Mouse (Mus musculus): ENCODE data around the gene Prtn3.
"Not testable (repeated sequence)": the region's sequence is repeated elsewhere in the genome, so short reads cannot be mapped to it uniquely, and the experiment has no call there.

Prtn3 gene

DNA sequence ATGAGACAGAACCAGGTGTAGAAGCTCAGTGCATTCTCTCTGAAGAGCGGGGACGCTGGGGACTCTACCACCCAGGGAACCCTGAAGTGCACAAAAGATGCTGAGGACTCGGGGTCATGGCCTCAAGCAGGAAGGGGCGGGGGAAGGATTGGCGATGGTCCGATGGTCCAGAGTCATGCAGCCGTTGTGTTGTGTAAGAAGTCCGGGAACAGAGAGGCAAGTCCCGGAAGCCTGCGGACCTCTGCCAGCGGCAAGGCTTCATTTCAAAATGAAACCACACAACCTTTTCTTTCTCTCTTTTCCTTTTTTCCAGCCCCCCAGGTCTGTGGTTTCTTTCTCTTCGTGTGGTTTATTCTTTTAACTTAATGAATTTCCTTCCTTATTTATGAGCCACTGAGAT, 3.5 kb downstream of the Prtn3 start:
- DNase-seq = peak; percentile 98

DNA sequence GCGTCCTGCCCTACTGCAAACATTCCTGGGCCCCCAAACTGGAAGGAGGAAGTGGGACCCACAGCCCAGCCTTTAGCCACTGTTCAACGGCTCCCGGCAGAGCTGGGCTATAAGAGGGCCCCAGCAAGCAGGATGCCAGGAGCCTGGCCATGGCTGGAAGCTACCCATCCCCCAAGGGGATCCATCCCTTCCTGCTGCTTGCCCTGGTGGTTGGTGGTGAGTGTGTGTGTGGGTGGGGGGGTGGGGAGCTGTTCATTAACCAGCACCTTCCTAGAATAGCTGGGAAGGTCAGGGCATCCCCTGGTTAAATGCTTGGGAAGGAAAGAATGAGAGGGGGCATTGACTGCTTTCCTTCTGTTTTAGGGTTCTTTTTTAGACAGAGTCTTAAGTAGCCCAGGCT, 5.3 kb downstream of the Prtn3 start:
- no peak for DNase-seq

DNA sequence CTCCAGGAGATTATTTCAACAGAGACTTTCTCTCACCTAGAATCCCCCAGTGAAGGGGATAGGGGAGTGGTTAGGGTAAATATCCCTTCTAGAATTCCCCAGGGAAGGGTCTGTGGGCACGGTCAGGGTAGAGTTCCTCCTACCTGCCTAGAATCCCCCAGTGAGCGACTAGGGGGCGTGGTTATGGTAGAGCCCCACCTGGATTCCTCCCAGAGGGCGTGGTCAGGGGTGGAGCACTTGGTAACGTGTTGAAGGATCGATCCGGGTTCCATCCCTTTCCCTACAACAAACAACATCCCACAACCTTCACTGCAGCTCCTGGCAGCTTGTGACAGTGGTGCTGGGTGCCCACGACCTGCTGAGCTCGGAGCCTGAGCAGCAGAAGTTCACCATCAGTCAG, 6.4 kb downstream of the Prtn3 start:
- peak; percentile 87 for DNase-seq

GRCm38 (mm10) chr10:79881981-79882380, 7.7 kb downstream of the Prtn3 start:
- DNase-seq = peak; percentile 93

GRCm38 (mm10) chr10:79883297-79884084, 9.2 kb downstream of the Prtn3 start:
- peak; percentile 95 for DNase-seq

- DNase-seq = peak; percentile 98
Observed at GRCm38 (mm10) chr10:79884446-79884845, 10.2 kb downstream of the Prtn3 start.

DNA sequence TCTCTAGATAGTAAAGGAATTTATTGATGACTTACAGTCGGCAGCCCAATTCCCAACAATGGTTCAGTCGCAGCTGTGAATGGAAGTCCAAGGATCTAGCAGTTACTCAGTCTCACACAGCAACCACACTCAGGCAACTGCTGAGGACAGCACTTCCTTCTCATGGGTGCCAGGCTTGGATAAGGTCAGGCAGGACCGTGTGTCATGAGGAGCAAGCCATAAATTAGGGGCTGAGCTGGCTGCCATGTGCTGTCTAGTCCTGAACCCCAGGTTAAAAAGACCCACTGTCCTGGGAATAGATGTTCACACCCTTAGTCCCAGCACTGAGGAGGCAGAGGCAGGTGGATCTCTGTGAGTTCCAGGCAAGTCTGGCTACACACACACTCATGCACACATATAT, 10.7 kb downstream of the Prtn3 start:
- DNase-seq = not testable (repeated sequence)

DNA sequence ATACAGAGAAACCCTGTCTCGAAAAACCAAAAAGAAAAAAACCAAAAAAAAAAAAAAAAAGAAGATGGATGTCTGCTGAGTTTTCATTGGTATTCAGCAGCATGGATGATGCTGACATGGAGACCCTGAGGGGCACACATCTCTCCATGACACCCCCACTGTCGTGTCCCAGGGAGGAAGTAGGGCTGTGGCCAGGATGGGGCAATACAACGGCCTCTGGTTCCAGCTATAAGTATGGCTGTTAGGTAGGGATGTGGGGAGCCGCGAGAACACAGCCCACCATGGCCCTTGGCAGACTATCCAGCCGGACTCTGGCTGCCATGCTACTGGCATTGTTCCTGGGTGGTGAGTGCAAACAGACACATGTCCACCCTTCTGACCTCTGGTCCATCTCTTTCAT, 11.8 kb downstream of the Prtn3 start, which contains the start of gene Elane:
Elane (plus strand) TSS at position 194 of the 400 bp plus-strand sequence.
- peak; percentile 87 for DNase-seq

- peak; percentile 91 for DNase-seq
Observed at GRCm38 (mm10) chr10:79886611-79887010, 12.3 kb downstream of the Prtn3 start.

DNA sequence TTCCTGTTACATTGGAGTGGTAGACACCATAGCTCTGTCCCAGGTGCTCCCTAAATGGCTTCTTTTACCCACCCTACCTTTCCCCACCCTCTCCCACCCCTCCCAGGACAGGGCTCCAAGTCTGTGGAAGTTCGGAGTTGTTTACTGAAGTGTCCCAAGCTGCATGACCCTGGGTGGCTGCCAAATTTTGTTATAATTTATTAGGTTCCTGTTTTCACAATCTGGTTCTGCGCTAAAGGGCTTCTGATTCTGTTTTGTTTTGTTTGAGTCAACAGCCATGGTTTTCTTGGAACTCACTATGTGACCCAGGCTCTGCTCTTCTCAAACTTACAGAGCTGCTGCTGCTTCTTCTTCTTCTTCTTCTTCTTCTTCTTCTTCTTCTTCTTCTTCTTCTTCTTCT, 15.1 kb downstream of the Prtn3 start:
- no peak for DNase-seq

GRCm38 (mm10) chr10:79890670-79891069, 16.4 kb downstream of the Prtn3 start, which contains the start of gene Cfd:
Cfd (plus strand) TSS chr10:79890853.
- no peak for DNase-seq

- peak; percentile 95 for DNase-seq
Observed at GRCm38 (mm10) chr10:79892451-79893118, 18.3 kb downstream of the Prtn3 start.

DNA sequence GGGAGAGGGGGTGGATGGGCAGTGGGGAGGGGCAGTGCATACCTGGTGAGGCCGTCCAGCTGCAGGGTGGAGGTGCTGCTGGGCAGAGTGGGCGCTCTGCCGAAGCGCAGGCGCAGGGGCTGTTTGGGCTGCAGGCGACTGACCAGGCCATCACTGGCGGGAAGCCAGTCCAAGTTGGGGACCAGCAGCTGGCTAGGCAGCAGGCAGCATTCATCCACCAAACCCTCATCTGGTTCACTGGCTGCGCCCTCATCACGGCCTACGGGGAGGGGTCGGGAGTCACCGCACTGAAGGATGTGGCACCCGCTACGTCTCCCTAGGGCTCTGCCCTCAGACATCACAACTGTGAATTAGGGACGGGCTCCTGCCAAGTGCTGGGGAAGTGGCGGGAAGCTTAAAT, 22.0 kb downstream of the Prtn3 start:
- DNase-seq = no peak

- no peak for DNase-seq
Observed at GRCm38 (mm10) chr10:79896814-79897213, 22.5 kb downstream of the Prtn3 start.

- DNase-seq = no peak
Observed at GRCm38 (mm10) chr10:79897316-79898245, 23.3 kb downstream of the Prtn3 start.

DNA sequence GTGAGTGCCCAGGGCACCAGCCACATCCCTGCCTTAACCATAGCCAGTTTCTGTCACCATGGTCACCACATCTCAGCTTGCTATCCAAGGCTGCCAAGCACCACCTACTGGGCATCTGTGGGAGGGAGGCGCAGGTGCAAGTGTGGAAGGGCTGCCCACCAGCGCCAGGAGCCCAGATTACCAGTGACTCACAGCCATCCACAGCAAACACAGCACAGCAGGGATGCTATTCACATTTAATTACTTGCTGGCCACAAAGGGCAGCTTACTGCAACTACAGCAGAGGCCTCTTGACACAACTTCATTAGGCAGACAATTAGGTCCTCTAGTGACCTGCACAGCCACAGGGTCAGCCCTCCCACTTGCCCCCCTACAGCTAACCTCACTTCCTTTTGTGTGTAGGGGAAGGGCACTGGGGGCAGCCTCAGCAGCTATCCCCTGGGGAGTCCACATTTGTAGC, 26.7 kb downstream of the Prtn3 start:
- DNase-seq = no peak

- DNase-seq = peak; percentile 94
Observed at GRCm38 (mm10) chr10:79906712-79907111, 32.4 kb downstream of the Prtn3 start.

- DNase-seq = peak; percentile 94
Observed at GRCm38 (mm10) chr10:79907415-79907814, 33.1 kb downstream of the Prtn3 start.

DNA sequence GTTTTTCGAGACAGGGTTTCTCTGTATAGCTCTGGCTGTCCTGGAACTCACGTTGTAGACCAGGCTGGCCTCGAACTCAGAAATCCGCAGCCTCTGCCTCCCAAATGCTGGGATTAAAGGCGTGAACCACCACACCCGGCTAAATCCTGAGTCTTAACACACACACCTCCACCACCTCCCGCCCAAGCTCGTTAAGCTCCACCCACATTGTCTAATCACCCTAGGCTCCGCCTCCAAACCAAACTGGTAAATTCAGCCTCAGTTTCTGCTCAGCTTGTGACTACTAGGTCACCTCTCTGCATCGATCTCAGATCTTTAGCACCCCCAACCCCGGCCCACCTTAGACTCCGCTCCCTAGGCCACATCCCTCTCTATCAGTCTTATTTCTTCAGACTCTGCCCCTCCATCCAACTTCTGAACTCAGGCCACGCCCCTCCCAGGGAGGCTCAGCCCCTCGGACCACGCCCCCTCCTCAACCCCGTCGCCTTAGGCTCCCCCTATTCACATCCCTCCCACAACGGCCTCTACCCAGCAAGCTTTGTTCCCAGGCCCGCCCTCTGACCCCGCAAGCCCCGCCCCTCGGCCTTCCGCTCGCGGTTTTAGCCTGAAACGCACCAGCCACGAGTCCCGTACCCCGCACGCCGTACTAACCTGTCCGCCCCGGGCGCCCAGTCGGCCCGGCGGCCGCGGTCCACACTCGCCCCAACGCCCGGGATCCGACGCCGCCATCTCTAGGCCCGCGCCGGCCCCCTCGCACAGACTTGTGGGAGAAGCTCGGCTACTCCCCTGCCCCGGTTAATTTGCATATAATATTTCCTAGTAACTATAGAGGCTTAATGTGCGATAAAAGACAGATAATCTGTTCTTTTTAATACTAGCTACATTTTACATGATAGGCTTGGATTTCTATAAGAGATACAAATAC, 34.2 kb downstream of the Prtn3 start, which contains the start of gene Med16:
Med16 (minus strand) TSS at position 757 of the 925 bp plus-strand sequence.
- peak; percentile 100 for DNase-seq

GRCm38 (mm10) chr10:79909092-79909922, 35.0 kb downstream of the Prtn3 start:
- peak; percentile 96 for DNase-seq

GRCm38 (mm10) chr10:79910556-79910955, 36.3 kb downstream of the Prtn3 start, which contains the start of gene Gm26602:
Gm26602 (plus strand) TSS chr10:79910856.
- no peak for DNase-seq

All from heart, adult 11 months (tissue).